Mouse (Mus musculus) lung, postnatal 0 days (tissue): Measurements from ENCODE around the gene Rybp. TPM values are rescaled to one million over a fixed set of nuclear protein-coding genes. Genes with fewer than 3 reads are reported as not detected.
A peak's percentile ranks its signal among the peaks of the same experiment; 100 is the strongest.

Source experiments
- ATAC-seq: fragments of 200-750 bp; cut with Nextera tagmentation; 2 replicates; pipeline ENCODE4 v1.8.0; 2017; ENCODE audit warnings: moderate library complexity
- DNase-seq: peaks from one replicate; pipeline ENCODE4 v3.0.0-alpha.2; 2016; ENCODE audit warnings: low spot score
- H3K27ac ChIP-seq: fragments of 300-500 bp; sonication (generic); 2 replicates; pipeline ENCODE4 v1.5.1; 2014; ENCODE audit warnings: antibody characterized with exemption, mild to moderate bottlenecking, low read length, mixed read lengths
- H3K27me3 ChIP-seq: fragments of 300-500 bp; sonication (generic); replicated peaks from 2 replicates; pipeline ENCODE4 v1.6.1; 2014; ENCODE audit warnings: low read length, mixed read lengths; ENCODE audit not compliant: insufficient read depth
- H3K36me3 ChIP-seq: fragments of 300-500 bp; sonication (generic); 2 replicates; pipeline ENCODE4 v1.6.1; 2014; ENCODE audit warnings: low read length, mixed read lengths; ENCODE audit not compliant: insufficient read depth
- H3K4me1 ChIP-seq: fragments of 300-500 bp; sonication (generic); 2 replicates; pipeline ENCODE4 v1.6.1; 2014; ENCODE audit warnings: antibody characterized with exemption, low read depth, low read length, mixed read lengths; ENCODE audit not compliant: insufficient read depth
- H3K4me2 ChIP-seq: fragments of 300-500 bp; sonication (generic); replicated peaks from 2 replicates; pipeline ENCODE4 v1.6.1; 2014; ENCODE audit warnings: low read depth, mild to moderate bottlenecking, low read length, moderate library complexity, mixed read lengths
- H3K4me3 ChIP-seq: fragments of 300-500 bp; sonication (generic); 2 replicates; pipeline ENCODE4 v1.5.1; 2014; ENCODE audit warnings: low read depth, low read length
- H3K9ac ChIP-seq: fragments of 300-500 bp; sonication (generic); replicated peaks from 2 replicates; pipeline ENCODE4 v1.6.1; 2014; ENCODE audit warnings: low read depth, mild to moderate bottlenecking
- H3K9me3 ChIP-seq: fragments of 300-500 bp; sonication (generic); 2 replicates; pipeline ENCODE4 v1.6.1; 2016; ENCODE audit warnings: low read length, mixed read lengths
- CTCF ChIP-seq: IDR thresholded peaks from 2 replicates; pipeline ENCODE4 v1.5.1; 2016; ENCODE audit warnings: antibody characterized with exemption, mild to moderate bottlenecking
- EP300 ChIP-seq: IDR thresholded peaks from 2 replicates; pipeline ENCODE4 v1.6.1; 2016; ENCODE audit warnings: antibody characterized with exemption, mild to moderate bottlenecking, control low read depth
- WGBS: fragments of 180-500 bp; shearing (Covaris S2); extraction: QIAGEN DNeasy Blood & Tissue Kit; methylation state at CpG from one replicate; pipeline ENCODE4 v1.1.7; 2014; 5-methylcytosine and 5-hydroxymethylcytosine counted together
- polyA plus RNA-seq: library from polyadenylated mRNA; unstranded; fragments of >200 nt; fragmentation: Nextera tagmentation; extraction: Ambion mirVana; gene quantifications from 2 replicates; pipeline ENCODE4 v1.2.1, GENCODE M21; 2015

The Rybp gene
- polyA plus RNA-seq, 1 experiment from 2014 or later: 16.6 TPM

- Histone ChIP-seq H3K4me3 (no peak overlapping the region), H3K9me3 (no peaks in the 10 kb centered on the region), H3K4me2 (no peak overlapping the region), H3K4me1 (peaks cover 10% of the 10 kb centered on the region), H3K9ac (no peak overlapping the region), H3K27ac (no peak overlapping the region), H3K36me3 (no peaks in the 10 kb centered on the region), H3K27me3 (no peaks in the 10 kb centered on the region)
- WGBS: 65% methylated on average over 5 of the region's 5 CpGs
- ATAC-seq (no peak), DNase-seq (no peak)
- TF ChIP-seq CTCF (0 out of 2 replicates have a peak, but pooled peaks have one; percentile 7), EP300 (no peak)
Observed at GRCm38 (mm10) chr6:100289058-100289457, 1.8 kb upstream of the Rybp start.

- Histone ChIP-seq H3K27ac (no peak overlapping the region), H3K27me3 (no peaks in the 10 kb centered on the region), H3K4me1 (peaks cover 10% of the 10 kb centered on the region), H3K9ac (no peak overlapping the region), H3K4me2 (no peak overlapping the region), H3K9me3 (no peaks in the 10 kb centered on the region), H3K36me3 (no peaks in the 10 kb centered on the region), H3K4me3 (no peak overlapping the region)
- ATAC-seq: no peak
- TF ChIP-seq CTCF: no peak
- 45% methylated on average over 4 of the region's 4 CpGs for WGBS
- DNase-seq: no peak
Observed at GRCm38 (mm10) chr6:100288730-100289035, 1.4 kb upstream of the Rybp start.

- Histone ChIP-seq H3K9me3 (no peaks in the 10 kb centered on the region), H3K4me1 (peaks cover 10% of the 10 kb centered on the region), H3K36me3 (no peaks in the 10 kb centered on the region), H3K4me2 (peak overlapping the region; percentile 95), H3K27ac (peak overlapping the region; percentile 51; the same call in 1 of the 2 replicates), H3K27me3 (no peaks in the 10 kb centered on the region), H3K4me3 (peak overlapping the region; percentile 69), H3K9ac (peak overlapping the region; percentile 43)
- ATAC-seq: no peak
- no peak for TF ChIP-seq EP300
- TF ChIP-seq CTCF: no peak
- peak; percentile 40 for DNase-seq
- WGBS: 3% methylated on average over 23 of the region's 23 CpGs
Observed at GRCm38 (mm10) chr6:100288016-100288729, 888 bp upstream of the Rybp start.

- peaks cover 10% of the 10 kb centered on the region for H3K4me1 ChIP-seq
- TF ChIP-seq EP300 (no peak), CTCF (peak; percentile 36)
- H3K9me3 ChIP-seq: no peaks in the 10 kb centered on the region
- 0% methylated on average over 32 of the region's 117 CpGs for WGBS
- H3K36me3 ChIP-seq: no peaks in the 10 kb centered on the region
- ATAC-seq: peak; percentile 81
- H3K27me3 ChIP-seq: no peaks in the 10 kb centered on the region
- peak overlapping the region; percentile 84 for H3K9ac ChIP-seq
- H3K4me2 ChIP-seq: peak overlapping the region; percentile 95
- peak overlapping the region; percentile 97 for H3K27ac ChIP-seq
- DNase-seq: peak; percentile 75
- peak overlapping the region; percentile 69 for H3K4me3 ChIP-seq
Observed at GRCm38 (mm10) chr6:100286573-100287333, 532 bp downstream of the Rybp start.

- peak overlapping the region; percentile 69 for H3K4me3 ChIP-seq
- TF ChIP-seq CTCF (no peak), EP300 (no peak)
- H3K27ac ChIP-seq: peak overlapping the region; percentile 97
- ATAC-seq: no peak
- no peaks in the 10 kb centered on the region for H3K9me3 ChIP-seq
- no peaks in the 10 kb centered on the region for H3K36me3 ChIP-seq
- H3K9ac ChIP-seq: peak overlapping the region; percentile 84
- peak overlapping the region; percentile 95 for H3K4me2 ChIP-seq
- H3K27me3 ChIP-seq: no peaks in the 10 kb centered on the region
- peaks cover 10% of the 10 kb centered on the region for H3K4me1 ChIP-seq
- no peak for DNase-seq
- 2% methylated on average over 18 of the region's 18 CpGs for WGBS
Observed at GRCm38 (mm10) chr6:100285985-100286572, 1.2 kb downstream of the Rybp start.

- ATAC-seq (no peak), DNase-seq (no peak)
- Histone ChIP-seq H3K4me1 (peaks cover 14% of the 10 kb centered on the region; the same call in 1 of the 2 replicates), H3K4me2 (no peak overlapping the region), H3K9me3 (no peaks in the 10 kb centered on the region), H3K36me3 (no peaks in the 10 kb centered on the region), H3K4me3 (no peak overlapping the region), H3K27ac (no peak overlapping the region), H3K27me3 (no peaks in the 10 kb centered on the region), H3K9ac (no peak overlapping the region)
- 81% methylated on average over 1 of the region's 1 CpGs for WGBS
- TF ChIP-seq CTCF (no peak), EP300 (no peak)
Observed at GRCm38 (mm10) chr6:100278841-100279240, 8.4 kb downstream of the Rybp start.
